Mouse (Mus musculus) common myeloid progenitor, adult 5-6 weeks (primary cell): ENCODE measurements around the gene Tvp23b. TPM values are rescaled to one million over a fixed set of nuclear protein-coding genes. Genes with fewer than 3 reads are reported as not detected.

Source experiments
- ATAC-seq: replicated peaks from 2 replicates; pipeline ENCODE4 v1.8.0; 2016; ENCODE audit warnings: low read depth, mild to moderate bottlenecking, moderate TSS enrichment, inconsistent platforms; ENCODE audit not compliant: poor library complexity, severe bottlenecking
- total RNA-seq: library from RNA; stranded (forward); fragments of 200-1000, 187-1606 nt; gene quantifications from 2 replicates; pipeline ENCODE4 v1.2.3, GENCODE M21; 2017

Gene Tvp23b
- total RNA-seq, 1 experiment from 2014 or later: 37.7 TPM

DNA sequence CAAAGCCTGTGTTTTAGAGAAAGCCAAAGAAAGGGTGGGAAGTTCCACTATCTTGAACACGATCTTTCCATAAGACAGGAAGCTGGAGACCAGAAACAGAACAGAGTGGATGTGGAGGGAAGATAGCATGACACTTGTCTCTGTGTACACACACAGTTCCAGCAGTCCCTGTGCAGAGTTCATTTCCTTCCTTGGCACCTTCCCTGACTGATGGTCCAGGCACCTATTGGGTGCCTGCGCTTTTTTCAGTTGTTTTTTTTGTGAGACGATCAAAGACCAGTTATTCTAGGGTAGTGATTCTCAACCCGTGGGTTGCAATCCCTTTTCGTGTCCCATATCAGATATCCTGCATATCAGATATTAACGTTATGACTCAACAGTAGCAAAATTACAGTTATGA lies 58.7 kb downstream of the Tvp23b start:
- ATAC-seq: no peak

DNA sequence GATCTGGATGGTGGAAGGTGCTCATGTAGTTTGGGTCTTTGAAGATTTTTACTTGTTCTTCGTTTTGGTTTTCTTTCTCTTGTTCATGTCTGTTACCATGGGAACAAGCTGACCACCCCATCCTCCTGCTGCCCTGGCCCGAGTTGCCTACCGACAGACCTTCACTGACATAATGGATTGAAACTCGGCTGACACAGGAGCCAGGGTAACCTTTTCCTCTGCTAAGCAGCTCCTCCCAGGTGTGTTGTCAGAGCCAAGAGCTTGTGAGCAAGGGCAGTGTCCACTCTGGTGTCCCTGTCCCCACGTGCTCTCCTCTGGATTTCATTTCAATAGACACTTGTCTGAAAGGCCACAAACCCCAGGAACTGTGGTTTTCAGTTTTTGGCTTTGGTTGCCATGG lies 59.7 kb downstream of the Tvp23b start:
- ATAC-seq: no peak

DNA sequence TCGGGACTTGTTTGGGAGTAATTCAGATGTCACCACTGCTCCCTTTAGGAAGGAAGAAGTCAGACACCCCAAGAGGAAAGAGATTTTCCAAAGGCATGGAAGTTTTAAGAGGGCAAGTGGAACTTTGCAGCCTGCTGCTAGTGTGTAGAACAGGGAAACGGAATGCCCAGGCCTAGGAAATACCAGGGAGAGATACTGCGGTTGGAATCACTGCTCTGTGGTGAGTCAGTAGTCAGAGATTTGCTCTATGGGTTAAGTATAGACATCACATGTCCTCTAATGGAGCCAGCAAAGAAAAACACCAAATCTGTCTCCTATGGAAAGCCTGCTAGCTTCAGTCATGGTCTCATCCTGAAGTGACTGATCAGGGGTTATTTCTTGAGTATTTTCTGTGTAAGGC lies 60.9 kb downstream of the Tvp23b start:
- ATAC-seq: no peak

- ATAC-seq: no peak
Measured at GRCm38 (mm10) chr11:62943538-62943937, 64.3 kb downstream of the Tvp23b start.

GRCm38 (mm10) chr11:62945514-62945913 lies 66.3 kb downstream of the Tvp23b start:
- ATAC-seq: no peak

DNA sequence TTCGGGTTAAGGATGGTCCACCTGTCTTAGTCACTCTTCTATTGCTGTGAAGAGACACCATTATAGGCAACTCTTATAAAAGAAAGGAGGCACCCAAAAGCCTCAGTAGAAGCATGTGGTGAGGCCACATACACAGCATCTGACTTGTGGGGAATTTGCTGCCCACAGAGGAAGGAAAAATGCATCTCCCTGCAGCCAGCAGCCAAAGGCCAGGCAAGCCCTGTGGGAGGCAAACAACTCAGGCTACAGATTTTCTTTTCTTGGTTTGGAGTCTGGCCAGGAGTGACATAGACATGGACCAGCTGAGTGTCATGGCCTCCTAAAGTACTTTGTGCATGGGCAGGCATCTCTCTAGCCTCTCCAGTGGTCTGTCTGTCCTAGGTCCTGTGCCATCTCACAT lies 70.3 kb downstream of the Tvp23b start:
- no peak for ATAC-seq

DNA sequence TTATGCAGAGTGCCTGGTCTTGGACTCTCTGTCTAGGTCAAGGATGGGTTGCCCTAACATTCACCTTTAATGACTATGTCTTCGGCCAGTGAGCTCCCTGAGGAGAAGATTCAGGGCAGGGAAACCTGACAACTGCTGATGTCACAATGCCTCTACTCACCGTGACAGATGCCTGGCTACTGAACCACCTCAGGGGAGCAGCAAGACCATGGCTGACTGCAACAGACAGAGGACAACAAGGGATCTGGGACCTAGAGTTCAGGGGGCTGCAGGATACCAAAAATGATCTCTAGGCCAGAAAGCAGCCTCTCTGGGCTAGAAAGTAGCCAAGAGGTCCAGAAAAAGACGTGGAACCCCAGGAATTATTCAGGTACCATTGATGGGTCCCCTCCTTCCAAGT lies 71.8 kb downstream of the Tvp23b start, which contains the start of gene Cdrt4:
Cdrt4 (plus strand) TSS at position 182 of the 400 bp plus-strand sequence.
- ATAC-seq: no peak

DNA sequence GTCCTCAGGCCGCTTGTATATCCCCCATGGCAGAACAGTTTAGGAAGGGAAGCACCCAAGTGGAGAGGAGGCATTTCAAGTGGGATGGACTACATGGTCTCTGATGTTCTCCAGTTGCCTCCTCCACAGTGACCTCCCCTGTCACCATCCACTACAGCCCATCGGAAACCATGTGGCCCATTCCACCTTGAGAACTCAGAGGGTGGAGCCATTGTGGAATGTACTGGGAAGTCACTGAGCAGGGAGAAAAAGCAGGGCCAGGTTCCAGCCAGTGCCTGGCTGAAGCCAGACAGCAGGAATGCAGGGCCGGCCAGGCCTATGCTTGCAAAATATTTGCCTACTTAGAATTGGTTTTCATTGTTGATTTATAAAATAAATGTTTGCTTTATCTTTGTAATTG lies 75.5 kb downstream of the Tvp23b start:
- no peak for ATAC-seq

- ATAC-seq: no peak
Measured at GRCm38 (mm10) chr11:62955186-62955585, 75.9 kb downstream of the Tvp23b start.

DNA sequence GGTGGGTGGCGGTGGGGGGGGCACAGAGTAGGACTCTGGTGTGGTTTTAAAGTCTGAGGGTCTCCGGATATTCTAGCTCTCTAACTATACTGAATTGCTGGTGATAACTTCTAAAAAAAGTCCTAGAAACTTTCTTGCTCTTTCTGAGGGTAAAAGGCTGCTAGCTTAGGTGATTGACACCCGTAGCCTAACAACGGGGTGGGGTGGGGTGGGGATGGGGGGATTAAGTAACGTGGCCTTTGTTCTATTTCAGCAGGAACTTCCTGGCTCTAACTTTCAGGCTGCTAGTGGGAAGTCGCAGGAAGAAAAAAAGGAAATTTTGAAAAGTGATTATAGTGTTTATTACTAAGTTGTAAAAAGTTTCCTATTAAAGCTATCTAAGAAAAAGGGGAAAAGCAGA lies 76.5 kb downstream of the Tvp23b start:
- ATAC-seq: no peak

DNA sequence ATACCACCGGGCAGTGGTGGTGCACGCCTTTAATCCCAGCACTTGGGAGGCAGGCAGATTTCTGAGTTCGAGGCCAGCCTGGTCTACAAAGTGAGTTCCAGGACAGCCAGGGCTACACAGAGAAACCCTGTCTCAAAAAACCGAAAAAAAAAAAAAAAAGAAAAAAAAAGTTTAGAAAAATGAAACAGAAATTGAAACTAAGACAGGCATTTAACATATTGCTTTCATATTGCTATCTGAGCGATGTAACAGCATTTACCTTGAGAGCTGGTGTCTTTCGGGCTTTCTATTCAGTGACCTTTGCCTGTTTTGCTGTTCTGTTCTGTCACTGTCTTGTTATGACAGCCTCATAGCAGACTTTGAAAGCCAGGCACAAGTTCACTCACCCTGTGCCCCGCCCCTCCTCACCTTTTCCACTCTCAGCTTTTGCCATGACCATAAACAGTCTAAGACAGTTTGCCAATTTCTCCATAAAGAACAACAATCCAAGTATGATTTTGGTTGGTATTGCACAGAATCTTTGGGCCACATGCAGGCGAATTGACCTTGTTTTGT lies 78.4 kb downstream of the Tvp23b start:
- ATAC-seq: no peak

DNA sequence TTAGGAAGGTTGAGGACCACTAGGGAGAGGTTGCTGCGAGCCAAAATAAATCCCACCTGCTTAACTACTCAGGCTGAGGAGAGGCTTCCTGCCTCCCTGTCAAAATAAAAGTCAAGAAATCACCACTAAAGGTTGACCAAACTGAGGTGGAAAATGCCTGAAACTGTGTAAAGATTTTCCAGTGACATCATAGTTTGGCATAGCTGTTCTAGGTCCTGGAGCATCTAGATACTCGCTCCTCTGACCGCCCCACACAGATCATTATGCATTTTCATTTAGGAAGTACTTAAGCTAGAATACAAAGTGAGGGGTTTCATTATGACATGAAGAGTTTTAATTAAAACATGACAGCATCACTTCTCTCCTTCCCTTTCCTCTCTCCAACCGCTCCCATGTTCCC lies 84.0 kb downstream of the Tvp23b start:
- no peak for ATAC-seq

- ATAC-seq: no peak
Measured at GRCm38 (mm10) chr11:62966424-62966764, 87.1 kb downstream of the Tvp23b start.

Other genes starting within 250 kb of the Tvp23b start
- 1.8 and 6.9 TPM in 2 replicates for gene Lrrc75a, start 230.9 kb upstream of the Tvp23b start, total RNA-seq
- gene Mmgt2, start 230.8 kb upstream of the Tvp23b start, total RNA-seq: 13.0 and 28.6 TPM in 2 replicates
- 1.6 and 3.9 TPM in 2 replicates for gene Zfp287, start 147.6 kb upstream of the Tvp23b start, total RNA-seq
- gene Gm10428, start 126.4 kb upstream of the Tvp23b start, total RNA-seq: not detected in 2 replicates
- gene Zfp286, start 90.0 kb upstream of the Tvp23b start, total RNA-seq: 4.2 and 5.1 TPM in 2 replicates
- 16.1 and 16.3 TPM in 2 replicates for gene Trim16, start 59.2 kb upstream of the Tvp23b start, total RNA-seq
- gene Fbxw10, start 32.4 kb upstream of the Tvp23b start, total RNA-seq: 0.58 and 1.2 TPM in 2 replicates
- not detected in 2 replicates for gene Cdrt4, start 71.7 kb downstream of the Tvp23b start, total RNA-seq
- gene Tekt3, start 182.2 kb downstream of the Tvp23b start, total RNA-seq: not detected in 2 replicates
- gene Pmp22, start 249.5 kb downstream of the Tvp23b start, total RNA-seq: not detected in 2 replicates